Mouse (Mus musculus): ENCODE results near the gene Gcc2.

GRCm38 (mm10) chr10:58322361-58323027, 67.2 kb downstream of the Gcc2 start:
- TF ChIP-seq CTCF (conservative IDR thresholded peaks at IDR 0.05; ENCODE audit: low read length), result no peak
- no peak for TF ChIP-seq POU5F1 (IDR thresholded peaks at IDR 0.05; ENCODE audit: borderline replicate concordance, low read length)
